Mouse (Mus musculus) central nervous system, embryonic 18 days (tissue): ENCODE results near the gene Gm45713. TPM values are rescaled to one million over a fixed set of nuclear protein-coding genes. Genes with fewer than 3 reads are reported as not detected.

Experiments
- polyA plus RNA-seq: library from polyadenylated mRNA; depleted of rRNA; stranded (reverse); fragments of >200 nt; gene quantifications from 2 replicates; pipeline ENCODE4 v1.2.3, GENCODE M21; 2012; rRNA removed

The Gm45713 gene
- polyA plus RNA-seq, result 0.21 and 0.34 TPM in 2 replicates

GRCm38 (mm10) chr7:45135993-45136567, at the start of gene Gm45713, which contains the start of gene Flt3l:
TSS of gene Gm45713 (minus strand) at chr7:45136231.
TSS of gene Flt3l (minus strand) at chr7:45136432.

GRCm38 (mm10) chr7:45180896-45181477, 45.0 kb upstream of the Gm45713 start, which contains the start of gene Pth2:
TSS of gene Pth2 (plus strand) at chr7:45180995.

GRCm38 (mm10) chr7:45179469-45179868, 43.4 kb upstream of the Gm45713 start, which contains the start of gene Gfy:
TSS of gene Gfy (minus strand) at chr7:45179569.

DNA sequence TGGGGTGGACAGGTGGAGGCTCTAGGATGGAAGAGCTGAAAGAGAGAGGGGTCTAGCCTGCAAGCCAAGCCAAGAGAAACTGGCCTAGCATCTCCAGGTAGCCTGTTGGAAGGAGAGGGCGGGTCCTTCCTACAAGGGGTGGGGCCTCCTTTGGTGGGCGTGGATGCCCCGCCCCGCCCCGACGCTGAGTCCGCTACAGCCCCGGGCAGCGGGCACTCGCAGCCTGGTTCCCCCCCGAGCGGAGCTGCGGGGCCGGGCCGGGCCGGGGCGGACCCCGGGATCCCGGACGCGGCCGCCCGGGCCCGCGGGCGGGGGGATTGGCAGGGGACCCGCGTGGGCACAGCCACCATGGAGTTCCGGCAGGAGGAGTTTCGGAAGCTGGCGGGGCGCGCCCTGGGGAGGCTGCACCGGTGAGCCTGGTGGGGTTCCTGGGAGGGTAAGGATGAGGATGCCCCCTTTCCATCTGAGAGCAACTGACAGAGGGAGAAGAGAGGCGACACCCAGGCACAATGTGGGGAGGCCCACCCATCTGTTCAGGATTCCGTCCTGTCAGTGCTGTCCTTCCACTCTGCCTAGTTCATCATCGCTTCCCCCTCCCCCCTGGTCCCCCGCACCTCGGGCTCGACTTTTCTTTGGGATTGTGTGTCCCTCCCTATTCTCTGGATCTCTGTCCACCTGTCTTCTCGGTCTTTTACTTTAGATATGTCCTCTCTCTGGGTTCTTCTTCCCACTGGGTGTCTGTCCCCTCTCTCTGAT, 27.9 kb upstream of the Gm45713 start, which contains the start of gene Slc17a7:
Slc17a7 (plus strand) TSS at position 215 of the 756 bp plus-strand sequence.

GRCm38 (mm10) chr7:45154096-45154992, 18.3 kb upstream of the Gm45713 start, which contains the start of the genes Pih1d1 and Aldh16a1:
TSS of gene Pih1d1 (plus strand) at chr7:45154303.
TSS of gene Aldh16a1 (minus strand) at chr7:45154584.

DNA sequence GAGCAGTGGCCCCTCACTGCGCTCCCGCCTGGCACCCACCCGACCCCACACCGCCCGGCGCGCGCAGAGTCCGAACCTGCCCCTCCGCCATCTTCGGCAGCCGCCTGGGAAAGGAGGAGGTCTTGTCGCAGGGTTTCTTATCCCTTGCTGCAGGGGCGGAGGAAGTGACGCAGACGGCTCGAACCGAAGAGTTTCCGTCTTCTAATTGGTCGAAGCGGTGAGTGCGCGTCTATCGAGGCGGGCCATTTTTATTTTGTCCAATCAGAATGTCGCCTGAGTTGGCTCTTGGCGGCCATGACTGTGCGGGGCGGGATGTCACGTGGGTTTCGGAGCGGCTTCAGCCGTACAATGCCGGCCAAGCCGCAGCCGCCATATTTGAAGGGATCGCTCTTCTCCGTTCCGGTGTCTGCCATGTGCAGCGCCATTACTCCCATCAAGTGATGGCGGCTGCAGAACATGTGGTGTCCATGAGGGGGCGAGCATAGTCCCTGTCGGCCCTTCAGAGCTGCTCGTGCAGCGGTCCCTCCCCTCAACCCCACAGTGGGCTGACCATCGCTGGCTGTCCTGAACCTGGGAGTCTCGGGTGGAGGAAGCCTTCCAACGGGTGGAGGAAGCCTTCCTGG, 7.3 kb downstream of the Gm45713 start, which contains the start of gene Rpl13a:
Rpl13a (minus strand) TSS at position 138 of the 623 bp plus-strand sequence.

GRCm38 (mm10) chr7:45124224-45125143, 11.5 kb downstream of the Gm45713 start, which contains the start of gene Rps11:
TSS of gene Rps11 (minus strand) at chr7:45124439.

DNA sequence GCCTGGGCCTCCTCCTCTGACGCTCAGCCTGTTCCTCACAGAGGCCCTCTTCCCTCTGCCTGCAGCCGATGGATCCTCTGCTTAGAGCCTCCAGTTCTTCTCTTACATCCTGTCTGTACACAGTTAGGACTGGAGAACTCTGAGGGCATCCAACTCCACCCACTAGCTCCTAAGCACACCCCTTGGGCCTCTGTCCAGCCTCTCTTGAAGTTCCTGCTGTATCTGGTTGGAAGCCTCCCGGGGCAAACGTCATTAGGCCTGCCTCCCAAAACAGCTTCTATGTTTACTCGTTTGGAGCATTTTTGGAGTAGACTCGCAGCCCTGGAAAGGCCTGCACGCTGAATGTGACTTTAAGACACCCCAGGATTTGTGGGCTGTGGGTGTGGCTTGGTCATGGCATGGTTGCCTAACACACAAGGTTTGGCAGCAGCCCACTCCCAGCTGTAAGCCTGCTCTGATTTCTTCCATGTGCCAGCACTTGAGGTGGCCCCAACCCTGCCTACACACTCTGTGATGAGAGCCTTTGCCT, 32.3 kb downstream of the Gm45713 start, which contains the start of gene Fcgrt:
Fcgrt (minus strand) TSS at position 200 of the 529 bp plus-strand sequence.

GRCm38 (mm10) chr7:45092048-45092447, 44.0 kb downstream of the Gm45713 start, which contains the start of gene Rcn3:
TSS of gene Rcn3 (minus strand) at chr7:45092221.

Other genes starting within 250 kb of the Gm45713 start
- 135 and 146 TPM in 2 replicates for gene Med25, start 243.5 kb downstream of the Gm45713 start, polyA plus RNA-seq
- gene Fuz, start 240.2 kb downstream of the Gm45713 start, polyA plus RNA-seq, result 23.8 and 23.9 TPM in 2 replicates
- gene Ap2a1, start 206.7 kb downstream of the Gm45713 start, polyA plus RNA-seq, result 139 and 165 TPM in 2 replicates
- 0.08 and 0.10 TPM in 2 replicates for gene Tsks, start 193.0 kb downstream of the Gm45713 start, polyA plus RNA-seq
- gene Cpt1c, start 161.4 kb downstream of the Gm45713 start, polyA plus RNA-seq, result 96.5 and 105 TPM in 2 replicates
- gene Prmt1, start 149.7 kb downstream of the Gm45713 start, polyA plus RNA-seq, result 861 and 874 TPM in 2 replicates
- gene Irf3, start 138.6 kb downstream of the Gm45713 start, polyA plus RNA-seq, result 89.9 and 97.5 TPM in 2 replicates
- gene Bcl2l12, start 137.5 kb downstream of the Gm45713 start, polyA plus RNA-seq, result 8.4 and 10.7 TPM in 2 replicates
- 91.3 and 106 TPM in 2 replicates for gene Scaf1, start 119.9 kb downstream of the Gm45713 start, polyA plus RNA-seq
- gene Rras, start 118.3 kb downstream of the Gm45713 start, polyA plus RNA-seq, result 20.9 and 23.6 TPM in 2 replicates
- gene Prr12, start 83.3 kb downstream of the Gm45713 start, polyA plus RNA-seq, result 9.9 and 13.2 TPM in 2 replicates
- 74.9 and 77.9 TPM in 2 replicates for gene Nosip, start 73.8 kb downstream of the Gm45713 start, polyA plus RNA-seq
- gene Prrg2, start 73.6 kb downstream of the Gm45713 start, polyA plus RNA-seq, result 17.9 and 18.6 TPM in 2 replicates
- 34.7 and 64.0 TPM in 2 replicates for gene Rcn3, start 44.0 kb downstream of the Gm45713 start, polyA plus RNA-seq
- 15.8 and 18.4 TPM in 2 replicates for gene Fcgrt, start 32.4 kb downstream of the Gm45713 start, polyA plus RNA-seq
- 524 and 549 TPM in 2 replicates for gene Rps11, start 11.8 kb downstream of the Gm45713 start, polyA plus RNA-seq
- 2,210 and 2,469 TPM in 2 replicates for gene Rpl13a, start 7.5 kb downstream of the Gm45713 start, polyA plus RNA-seq
- gene Flt3l, start 201 bp upstream of the Gm45713 start, polyA plus RNA-seq, result 7.5 and 9.1 TPM in 2 replicates
- 144 and 160 TPM in 2 replicates for gene Pih1d1, start 18.1 kb upstream of the Gm45713 start, polyA plus RNA-seq
- 13.3 and 16.7 TPM in 2 replicates for gene Aldh16a1, start 18.4 kb upstream of the Gm45713 start, polyA plus RNA-seq
- gene Slc17a7, start 27.7 kb upstream of the Gm45713 start, polyA plus RNA-seq, result 45.9 and 55.3 TPM in 2 replicates
- gene Gfy, start 43.3 kb upstream of the Gm45713 start, polyA plus RNA-seq, result 0.16 and 0.22 TPM in 2 replicates
- 0.19 and 0.21 TPM in 2 replicates for gene Pth2, start 44.8 kb upstream of the Gm45713 start, polyA plus RNA-seq
- gene Ccdc155, start 68.7 kb upstream of the Gm45713 start, polyA plus RNA-seq, result 0.56 and 0.74 TPM in 2 replicates
- gene Dkkl1, start 75.9 kb upstream of the Gm45713 start, polyA plus RNA-seq, result 5.7 and 5.9 TPM in 2 replicates
- gene Tead2, start 79.5 kb upstream of the Gm45713 start, polyA plus RNA-seq, result 57.7 and 65.9 TPM in 2 replicates
- gene Cd37, start 102.9 kb upstream of the Gm45713 start, polyA plus RNA-seq, result 1.5 and 1.6 TPM in 2 replicates
- 2.1 and 2.2 TPM in 2 replicates for gene Slc6a16, start 104.9 kb upstream of the Gm45713 start, polyA plus RNA-seq
- gene Slc6a21, start 141.3 kb upstream of the Gm45713 start, polyA plus RNA-seq, result 0.03 and 0.12 TPM in 2 replicates
- 23.4 and 26.7 TPM in 2 replicates for gene Trpm4, start 197.5 kb upstream of the Gm45713 start, polyA plus RNA-seq
- gene Hrc, start 199.1 kb upstream of the Gm45713 start, polyA plus RNA-seq, result 0.35 and 2.8 TPM in 2 replicates
- gene Ppfia3, start 230.8 kb upstream of the Gm45713 start, polyA plus RNA-seq, result 60.6 and 63.5 TPM in 2 replicates
- gene Lin7b, start 234.4 kb upstream of the Gm45713 start, polyA plus RNA-seq, result 59.8 and 63.1 TPM in 2 replicates